Mouse (Mus musculus) G1E (cell line): ENCODE results near the gene Ucma.

Experiments used
- CTCF ChIP-seq: IDR thresholded peaks from 2 replicates; pipeline ENCODE4 v1.5.1; 2012; ENCODE audit warnings: low read depth, low read length, inconsistent platforms, mixed read lengths
- GATA1 ChIP-seq: IDR thresholded peaks from 2 replicates; pipeline ENCODE4 v1.6.1; 2012; ENCODE audit warnings: borderline replicate concordance, low read length, inconsistent platforms, mixed read lengths

- TF ChIP-seq CTCF (no peak), GATA1 (no peak)
Measured at GRCm38 (mm10) chr2:4978091-4978490, 2.2 kb downstream of the Ucma start.
